Mouse (Mus musculus): ENCODE data around the gene Gdf11. TPM values are rescaled to one million over a fixed set of nuclear protein-coding genes. Genes with fewer than 3 reads are reported as not detected.
A peak's percentile ranks its signal among the peaks of the same experiment; 100 is the strongest.

Gene Gdf11
- polyA plus RNA-seq, 1 experiment from 2014 or later, result 10.2 TPM

DNA sequence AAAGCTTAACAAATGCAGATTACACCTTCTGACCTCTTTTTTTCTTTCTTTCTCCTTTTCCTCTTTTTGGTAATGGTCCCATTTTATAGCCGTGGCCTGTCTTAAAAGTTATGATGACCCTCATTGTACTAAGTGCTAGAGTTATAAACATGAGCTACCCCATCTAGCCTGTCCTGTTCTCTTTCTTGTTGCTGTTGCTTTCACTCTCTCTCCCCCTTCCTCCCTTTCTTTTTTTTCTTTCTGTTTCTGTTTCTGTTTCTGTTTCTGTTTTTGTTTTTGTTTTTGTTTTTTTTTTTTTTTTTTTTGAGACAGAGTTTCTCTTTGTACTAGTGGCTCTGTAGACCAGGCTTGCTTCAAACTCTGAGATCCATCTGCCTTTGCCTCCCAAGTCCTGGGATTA, 25.0 kb downstream of the Gdf11 start:
- Histone ChIP-seq H3K9ac (ENCODE audit: low read length) (no peak overlapping the region), H3K9me3 (ENCODE audit: control insufficient read depth, low read length) (no peaks in the 10 kb centered on the region), H3K4me2 (no peak overlapping the region), H3K36me3 (ENCODE audit: control insufficient read depth, insufficient read depth, low read length) (peaks cover 6% of the 10 kb centered on the region; the same call in 1 of the 2 replicates), H3K27ac (ENCODE audit: low read depth, low read length) (no peak overlapping the region), H3K4me1 (ENCODE audit: control insufficient read depth, insufficient read depth, low read length) (no peaks in the 10 kb centered on the region), H3K27me3 (ENCODE audit: control insufficient read depth, insufficient read depth, low read length) (no peaks in the 10 kb centered on the region), H3K4me3 (ENCODE audit: low read depth, low read length) (no peak overlapping the region)
- 91% methylated on average over 1 of the region's 1 CpGs for WGBS
- DNase-seq (ENCODE audit: low spot score, missing footprints) (no peak), ATAC-seq (ENCODE audit: low FRiP score) (no peak)

GRCm38 (mm10) chr10:128866042-128866441, 25.5 kb downstream of the Gdf11 start:
- Histone ChIP-seq H3K27me3 (ENCODE audit: control insufficient read depth, insufficient read depth, low read length) (no peaks in the 10 kb centered on the region), H3K9me3 (ENCODE audit: control insufficient read depth, low read length) (no peaks in the 10 kb centered on the region), H3K36me3 (ENCODE audit: control insufficient read depth, insufficient read depth, low read length) (peaks cover 6% of the 10 kb centered on the region; the same call in 1 of the 2 replicates), H3K4me1 (ENCODE audit: control insufficient read depth, insufficient read depth, low read length) (no peaks in the 10 kb centered on the region), H3K9ac (ENCODE audit: low read length) (no peak overlapping the region), H3K27ac (ENCODE audit: low read depth, low read length) (no peak overlapping the region), H3K4me3 (ENCODE audit: low read depth, low read length) (no peak overlapping the region), H3K4me2 (no peak overlapping the region)
- ATAC-seq (ENCODE audit: low FRiP score) (no peak), DNase-seq (ENCODE audit: low spot score, missing footprints) (no peak)
- WGBS, result 90% methylated on average over 3 of the region's 3 CpGs

GRCm38 (mm10) chr10:128861176-128861575, 30.3 kb downstream of the Gdf11 start:
- H3K4me2 ChIP-seq, result no peak overlapping the region
- no peaks in the 10 kb centered on the region for H3K27me3 ChIP-seq (ENCODE audit: control insufficient read depth, insufficient read depth, low read length)
- no peak overlapping the region for H3K4me3 ChIP-seq (ENCODE audit: low read depth, low read length)
- ATAC-seq (ENCODE audit: low FRiP score) (no peak), DNase-seq (ENCODE audit: low spot score, missing footprints) (peak; percentile 12)
- no peaks in the 10 kb centered on the region for H3K4me1 ChIP-seq (ENCODE audit: control insufficient read depth, insufficient read depth, low read length)
- no peak overlapping the region for H3K9ac ChIP-seq (ENCODE audit: low read length)
- H3K9me3 ChIP-seq (ENCODE audit: control insufficient read depth, low read length), result no peaks in the 10 kb centered on the region
- no peak overlapping the region for H3K27ac ChIP-seq (ENCODE audit: low read depth, low read length)
- H3K36me3 ChIP-seq (ENCODE audit: control insufficient read depth, insufficient read depth, low read length), result peaks cover 4% of the 10 kb centered on the region; the same call in 1 of the 2 replicates

GRCm38 (mm10) chr10:128850339-128850738, 41.2 kb downstream of the Gdf11 start:
- DNase-seq (ENCODE audit: low spot score, missing footprints) (peak; percentile 8), ATAC-seq (ENCODE audit: low FRiP score) (no peak)
- Histone ChIP-seq H3K27ac (ENCODE audit: low read depth, low read length) (no peak overlapping the region), H3K9ac (ENCODE audit: low read length) (no peak overlapping the region), H3K4me1 (ENCODE audit: control insufficient read depth, insufficient read depth, low read length) (no peaks in the 10 kb centered on the region), H3K4me3 (ENCODE audit: low read depth, low read length) (no peak overlapping the region), H3K4me2 (no peak overlapping the region), H3K27me3 (ENCODE audit: control insufficient read depth, insufficient read depth, low read length) (no peaks in the 10 kb centered on the region), H3K36me3 (ENCODE audit: control insufficient read depth, insufficient read depth, low read length) (peaks cover 6% of the 10 kb centered on the region; the same call in 1 of the 2 replicates), H3K9me3 (ENCODE audit: control insufficient read depth, low read length) (no peaks in the 10 kb centered on the region)
- 76% methylated on average over 3 of the region's 3 CpGs for WGBS

DNA sequence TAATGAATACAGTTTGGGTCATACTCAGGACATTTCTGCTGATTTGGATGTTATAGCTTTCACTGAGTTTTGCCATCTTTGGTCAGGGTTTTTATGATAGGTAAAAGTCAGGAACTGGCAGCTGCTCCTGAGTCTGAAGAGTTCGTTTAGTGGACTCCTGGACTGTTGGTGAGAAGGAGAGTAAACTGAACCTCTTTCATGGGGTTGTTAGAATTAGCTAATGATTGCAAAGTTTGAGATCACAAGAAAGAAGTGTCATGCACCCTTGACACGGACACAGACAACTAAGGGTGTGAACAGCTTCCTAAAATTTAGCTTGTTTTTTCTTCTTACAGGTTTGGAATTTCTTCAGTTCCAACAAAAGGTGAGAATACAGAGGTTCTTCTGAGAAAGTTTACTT, 43.1 kb downstream of the Gdf11 start:
- Histone ChIP-seq H3K27ac (ENCODE audit: low read depth, low read length) (no peak overlapping the region), H3K4me1 (ENCODE audit: control insufficient read depth, insufficient read depth, low read length) (no peaks in the 10 kb centered on the region), H3K27me3 (ENCODE audit: control insufficient read depth, insufficient read depth, low read length) (no peaks in the 10 kb centered on the region), H3K4me2 (no peak overlapping the region), H3K9me3 (ENCODE audit: control insufficient read depth, low read length) (no peaks in the 10 kb centered on the region), H3K4me3 (ENCODE audit: low read depth, low read length) (no peak overlapping the region), H3K36me3 (ENCODE audit: control insufficient read depth, insufficient read depth, low read length) (peaks cover 6% of the 10 kb centered on the region; the same call in 1 of the 2 replicates), H3K9ac (ENCODE audit: low read length) (no peak overlapping the region)
- DNase-seq (ENCODE audit: low spot score, missing footprints) (no peak), ATAC-seq (ENCODE audit: low FRiP score) (no peak)
- WGBS, result 80% methylated on average over 2 of the region's 2 CpGs

GRCm38 (mm10) chr10:128846664-128847063, 44.9 kb downstream of the Gdf11 start:
- peak; percentile 76 for DNase-seq (ENCODE audit: low spot score, missing footprints)
- no peaks in the 10 kb centered on the region for H3K9me3 ChIP-seq (ENCODE audit: control insufficient read depth, low read length)
- WGBS, result 97% methylated on average over 4 of the region's 4 CpGs
- no peaks in the 10 kb centered on the region for H3K4me1 ChIP-seq (ENCODE audit: control insufficient read depth, insufficient read depth, low read length)
- H3K27ac ChIP-seq (ENCODE audit: low read depth, low read length), result no peak overlapping the region
- H3K4me3 ChIP-seq (ENCODE audit: low read depth, low read length), result no peak overlapping the region
- ATAC-seq (ENCODE audit: low FRiP score), result no peak
- no peak overlapping the region for H3K4me2 ChIP-seq
- no peak overlapping the region for H3K9ac ChIP-seq (ENCODE audit: low read length)
- no peaks in the 10 kb centered on the region for H3K27me3 ChIP-seq (ENCODE audit: control insufficient read depth, insufficient read depth, low read length)
- peaks cover 4% of the 10 kb centered on the region; the same call in 1 of the 2 replicates for H3K36me3 ChIP-seq (ENCODE audit: control insufficient read depth, insufficient read depth, low read length)

DNA sequence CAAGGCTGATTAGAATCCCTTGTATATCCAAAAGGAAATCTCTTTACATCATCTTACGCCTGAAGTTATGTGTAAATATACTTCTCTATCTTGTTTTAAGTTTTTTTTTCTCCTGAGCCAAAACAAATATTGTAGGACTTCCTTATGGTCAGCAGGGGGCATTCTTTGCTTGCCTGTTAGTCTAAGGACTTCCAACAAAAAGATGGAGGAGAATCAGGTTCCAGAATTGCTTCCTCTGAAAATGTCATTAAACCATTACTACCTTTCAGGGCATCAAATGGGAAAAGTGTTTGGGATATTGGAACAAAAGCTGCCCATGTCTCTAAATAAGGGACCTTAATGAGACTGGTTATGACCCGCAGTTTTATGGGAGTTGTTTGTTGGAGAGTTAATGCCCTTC, 46.0 kb downstream of the Gdf11 start:
- H3K4me1 ChIP-seq (ENCODE audit: control insufficient read depth, insufficient read depth, low read length), result no peaks in the 10 kb centered on the region
- no peak overlapping the region for H3K4me2 ChIP-seq
- WGBS, result 62% methylated on average over 2 of the region's 2 CpGs
- H3K27me3 ChIP-seq (ENCODE audit: control insufficient read depth, insufficient read depth, low read length), result no peaks in the 10 kb centered on the region
- no peak overlapping the region for H3K4me3 ChIP-seq (ENCODE audit: low read depth, low read length)
- no peak overlapping the region for H3K27ac ChIP-seq (ENCODE audit: low read depth, low read length)
- H3K36me3 ChIP-seq (ENCODE audit: control insufficient read depth, insufficient read depth, low read length), result peaks cover 4% of the 10 kb centered on the region; the same call in 1 of the 2 replicates
- ATAC-seq (ENCODE audit: low FRiP score), result no peak
- DNase-seq (ENCODE audit: low spot score, missing footprints), result peak; percentile 88
- no peak overlapping the region for H3K9ac ChIP-seq (ENCODE audit: low read length)
- no peaks in the 10 kb centered on the region for H3K9me3 ChIP-seq (ENCODE audit: control insufficient read depth, low read length)

DNA sequence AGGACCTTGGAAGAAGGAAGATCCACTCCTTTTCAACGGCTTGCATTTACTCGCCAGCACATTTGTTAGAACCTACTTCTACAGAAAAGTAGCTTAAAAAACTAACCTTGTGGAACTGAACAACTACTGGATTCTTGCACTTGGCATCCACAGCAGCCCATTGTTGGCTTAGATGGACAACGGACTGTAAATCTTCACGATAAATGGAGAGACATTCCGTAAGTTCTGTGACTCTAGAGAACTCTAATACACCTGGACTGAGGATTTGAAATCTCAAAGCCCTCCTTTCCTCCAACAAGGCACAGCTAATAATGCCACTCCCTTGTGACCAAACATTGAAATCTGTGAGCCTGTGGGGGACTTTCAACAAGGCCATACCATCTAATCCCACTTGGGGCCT, 48.3 kb downstream of the Gdf11 start:
- no peak overlapping the region for H3K4me3 ChIP-seq (ENCODE audit: low read depth, low read length)
- 95% methylated on average over 5 of the region's 5 CpGs for WGBS
- peaks cover 4% of the 10 kb centered on the region; the same call in 1 of the 2 replicates for H3K36me3 ChIP-seq (ENCODE audit: control insufficient read depth, insufficient read depth, low read length)
- no peak overlapping the region for H3K27ac ChIP-seq (ENCODE audit: low read depth, low read length)
- no peaks in the 10 kb centered on the region for H3K9me3 ChIP-seq (ENCODE audit: control insufficient read depth, low read length)
- H3K27me3 ChIP-seq (ENCODE audit: control insufficient read depth, insufficient read depth, low read length), result no peaks in the 10 kb centered on the region
- H3K4me1 ChIP-seq (ENCODE audit: control insufficient read depth, insufficient read depth, low read length), result no peaks in the 10 kb centered on the region
- ATAC-seq (ENCODE audit: low FRiP score) (no peak), DNase-seq (ENCODE audit: low spot score, missing footprints) (peak; percentile 85)
- no peak overlapping the region for H3K4me2 ChIP-seq
- no peak overlapping the region for H3K9ac ChIP-seq (ENCODE audit: low read length)

- H3K36me3 ChIP-seq (ENCODE audit: control insufficient read depth, insufficient read depth, low read length), result peaks cover 3% of the 10 kb centered on the region; the same call in 1 of the 2 replicates
- DNase-seq (ENCODE audit: low spot score, missing footprints), result no peak
Observed at GRCm38 (mm10) chr10:128840612-128841011, 50.9 kb downstream of the Gdf11 start.

GRCm38 (mm10) chr10:128839434-128839833, 52.1 kb downstream of the Gdf11 start:
- Histone ChIP-seq H3K36me3 (ENCODE audit: control insufficient read depth, insufficient read depth, low read length) (peaks cover 3% of the 10 kb centered on the region; the same call in 1 of the 2 replicates), H3K9ac (ENCODE audit: low read length) (no peak overlapping the region), H3K9me3 (ENCODE audit: control insufficient read depth, low read length) (no peaks in the 10 kb centered on the region), H3K4me3 (ENCODE audit: low read depth, low read length) (no peak overlapping the region), H3K27me3 (ENCODE audit: control insufficient read depth, insufficient read depth, low read length) (no peaks in the 10 kb centered on the region), H3K27ac (ENCODE audit: low read depth, low read length) (no peak overlapping the region), H3K4me2 (no peak overlapping the region), H3K4me1 (ENCODE audit: control insufficient read depth, insufficient read depth, low read length) (no peaks in the 10 kb centered on the region)
- ATAC-seq (ENCODE audit: low FRiP score), result no peak
- no peak for DNase-seq (ENCODE audit: low spot score, missing footprints)

More at GRCm38 (mm10) chr10:128840612-128841011, 50.9 kb downstream of the Gdf11 start:
- Histone ChIP-seq H3K4me1 (ENCODE audit: control insufficient read depth, insufficient read depth, low read length) (no peaks in the 10 kb centered on the region), H3K4me2 (no peak overlapping the region), H3K4me3 (ENCODE audit: low read depth, low read length) (no peak overlapping the region), H3K9ac (ENCODE audit: low read length) (no peak overlapping the region), H3K9me3 (ENCODE audit: control insufficient read depth, low read length) (no peaks in the 10 kb centered on the region), H3K27ac (ENCODE audit: low read depth, low read length) (no peak overlapping the region), H3K27me3 (ENCODE audit: control insufficient read depth, insufficient read depth, low read length) (no peaks in the 10 kb centered on the region)
- ATAC-seq (ENCODE audit: low FRiP score), result no peak
